Mouse (Mus musculus) B cell, adult 62 days (primary cell): Measurements from ENCODE around the gene Gm11397. TPM values are rescaled to one million over a fixed set of nuclear protein-coding genes. Genes with fewer than 3 reads are reported as not detected.

Experiments
- total RNA-seq: library from RNA; stranded (reverse); gene quantifications from 4 replicates; pipeline ENCODE4 v1.2.4, GENCODE M21; 2023

Gm11397 gene
- total RNA-seq: not detected in 4 replicates

DNA sequence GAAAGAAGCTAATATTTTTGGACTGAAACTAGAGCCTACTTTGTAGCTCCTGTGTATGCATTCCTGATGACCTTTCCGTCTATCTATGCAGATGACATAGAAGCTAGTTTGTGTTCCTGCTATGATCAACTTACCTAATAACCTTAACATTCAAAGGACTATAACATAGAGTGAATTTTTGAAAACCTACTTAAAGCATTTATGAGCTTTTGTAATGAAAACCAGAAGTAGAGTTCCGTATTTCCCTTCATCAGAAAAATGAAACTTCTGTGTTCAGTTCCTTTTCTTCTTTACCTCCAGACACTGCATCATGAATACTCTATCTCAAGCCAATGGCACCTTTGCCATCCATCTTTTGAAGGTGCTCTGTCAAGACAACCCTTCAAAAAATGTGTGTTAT, at the start of gene Gm11397:
Gene Gm11397 (plus strand): TSS at position 301 of the 400 bp plus-strand sequence.

Other genes with a start within 250 kb of the Gm11397 start
- not detected in 4 replicates for gene Serpinb9c, start 236.0 kb upstream of the Gm11397 start, total RNA-seq
- gene Serpinb9d, start 202.8 kb upstream of the Gm11397 start, total RNA-seq: not detected in 4 replicates
- gene Serpinb9e, start 146.1 kb upstream of the Gm11397 start, total RNA-seq: not detected in 4 replicates
- gene Serpinb9f, start 71.7 kb upstream of the Gm11397 start, total RNA-seq: not detected in 4 replicates
- gene Serpinb9g, start 89.0 kb downstream of the Gm11397 start, total RNA-seq: not detected in 4 replicates